Mouse (Mus musculus) lung, postnatal 0 days (tissue): Measurements from ENCODE around the gene Zmym2. TPM values are rescaled to one million over a fixed set of nuclear protein-coding genes. Genes with fewer than 3 reads are reported as not detected.
A peak's percentile ranks its signal among the peaks of the same experiment; 100 is the strongest.

ENCODE experiments used
- ATAC-seq: fragments of 200-750 bp; cut with Nextera tagmentation; 2 replicates; pipeline ENCODE4 v1.8.0; 2017; ENCODE audit warnings: moderate library complexity
- DNase-seq: peaks from one replicate; pipeline ENCODE4 v3.0.0-alpha.2; 2016; ENCODE audit warnings: low spot score
- H3K27ac ChIP-seq: fragments of 300-500 bp; sonication (generic); 2 replicates; pipeline ENCODE4 v1.5.1; 2014; ENCODE audit warnings: antibody characterized with exemption, mild to moderate bottlenecking, low read length, mixed read lengths
- H3K27me3 ChIP-seq: fragments of 300-500 bp; sonication (generic); replicated peaks from 2 replicates; pipeline ENCODE4 v1.6.1; 2014; ENCODE audit warnings: low read length, mixed read lengths; ENCODE audit not compliant: insufficient read depth
- H3K36me3 ChIP-seq: fragments of 300-500 bp; sonication (generic); 2 replicates; pipeline ENCODE4 v1.6.1; 2014; ENCODE audit warnings: low read length, mixed read lengths; ENCODE audit not compliant: insufficient read depth
- H3K4me1 ChIP-seq: fragments of 300-500 bp; sonication (generic); 2 replicates; pipeline ENCODE4 v1.6.1; 2014; ENCODE audit warnings: antibody characterized with exemption, low read depth, low read length, mixed read lengths; ENCODE audit not compliant: insufficient read depth
- H3K4me2 ChIP-seq: fragments of 300-500 bp; sonication (generic); replicated peaks from 2 replicates; pipeline ENCODE4 v1.6.1; 2014; ENCODE audit warnings: low read depth, mild to moderate bottlenecking, low read length, moderate library complexity, mixed read lengths
- H3K4me3 ChIP-seq: fragments of 300-500 bp; sonication (generic); 2 replicates; pipeline ENCODE4 v1.5.1; 2014; ENCODE audit warnings: low read depth, low read length
- H3K9ac ChIP-seq: fragments of 300-500 bp; sonication (generic); replicated peaks from 2 replicates; pipeline ENCODE4 v1.6.1; 2014; ENCODE audit warnings: low read depth, mild to moderate bottlenecking
- H3K9me3 ChIP-seq: fragments of 300-500 bp; sonication (generic); 2 replicates; pipeline ENCODE4 v1.6.1; 2016; ENCODE audit warnings: low read length, mixed read lengths
- CTCF ChIP-seq: IDR thresholded peaks from 2 replicates; pipeline ENCODE4 v1.5.1; 2016; ENCODE audit warnings: antibody characterized with exemption, mild to moderate bottlenecking
- EP300 ChIP-seq: IDR thresholded peaks from 2 replicates; pipeline ENCODE4 v1.6.1; 2016; ENCODE audit warnings: antibody characterized with exemption, mild to moderate bottlenecking, control low read depth
- WGBS: fragments of 180-500 bp; shearing (Covaris S2); extraction: QIAGEN DNeasy Blood & Tissue Kit; methylation state at CpG from one replicate; pipeline ENCODE4 v1.1.7; 2014; 5-methylcytosine and 5-hydroxymethylcytosine counted together
- polyA plus RNA-seq: library from polyadenylated mRNA; unstranded; fragments of >200 nt; fragmentation: Nextera tagmentation; extraction: Ambion mirVana; gene quantifications from 2 replicates; pipeline ENCODE4 v1.2.1, GENCODE M21; 2015

The Zmym2 gene
- polyA plus RNA-seq, 1 experiment from 2014 or later = 21.1 TPM

GRCm38 (mm10) chr14:56887514-56887880 lies 1.0 kb downstream of the Zmym2 start:
- TF ChIP-seq CTCF = no peak
- no peak for TF ChIP-seq EP300
- ATAC-seq = no peak
- WGBS = 2% methylated on average over 3 of the region's 3 CpGs
- Histone ChIP-seq H3K4me3 (peak overlapping the region; percentile 88), H3K9me3 (no peaks in the 10 kb centered on the region), H3K36me3 (no peaks in the 10 kb centered on the region), H3K9ac (peak overlapping the region; percentile 89), H3K27me3 (no peaks in the 10 kb centered on the region), H3K4me1 (peaks cover 5% of the 10 kb centered on the region; the same call in 1 of the 2 replicates), H3K4me2 (peak overlapping the region; percentile 76), H3K27ac (peak overlapping the region; percentile 99)
- no peak for DNase-seq

- no peak overlapping the region for H3K9ac ChIP-seq
- ATAC-seq (no peak), DNase-seq (peak; percentile 92)
- H3K4me3 ChIP-seq = peak overlapping the region; percentile 88
- H3K27me3 ChIP-seq = no peaks in the 10 kb centered on the region
- TF ChIP-seq CTCF = peak; percentile 90
- no peak for TF ChIP-seq EP300
- H3K36me3 ChIP-seq = no peaks in the 10 kb centered on the region
- H3K4me1 ChIP-seq = peaks cover 5% of the 10 kb centered on the region; the same call in 1 of the 2 replicates
- H3K27ac ChIP-seq = peak overlapping the region; percentile 99
- no peaks in the 10 kb centered on the region for H3K9me3 ChIP-seq
- peak overlapping the region; percentile 76 for H3K4me2 ChIP-seq
- 0% methylated on average over 9 of the region's 9 CpGs for WGBS
Measured at GRCm38 (mm10) chr14:56887887-56888286, 1.4 kb downstream of the Zmym2 start.

- Histone ChIP-seq H3K4me2 (peak overlapping the region; percentile 76), H3K4me1 (peaks cover 5% of the 10 kb centered on the region; the same call in 1 of the 2 replicates), H3K27me3 (no peaks in the 10 kb centered on the region), H3K4me3 (peak overlapping the region; percentile 88; the same call in 1 of the 2 replicates), H3K9me3 (no peaks in the 10 kb centered on the region), H3K27ac (no peak overlapping the region), H3K36me3 (no peaks in the 10 kb centered on the region), H3K9ac (no peak overlapping the region)
- ATAC-seq = no peak
- DNase-seq = no peak
- TF ChIP-seq CTCF (no peak), EP300 (no peak)
- WGBS = 72% methylated on average over 2 of the region's 2 CpGs
Measured at GRCm38 (mm10) chr14:56888416-56888815, 2.0 kb downstream of the Zmym2 start.

DNA sequence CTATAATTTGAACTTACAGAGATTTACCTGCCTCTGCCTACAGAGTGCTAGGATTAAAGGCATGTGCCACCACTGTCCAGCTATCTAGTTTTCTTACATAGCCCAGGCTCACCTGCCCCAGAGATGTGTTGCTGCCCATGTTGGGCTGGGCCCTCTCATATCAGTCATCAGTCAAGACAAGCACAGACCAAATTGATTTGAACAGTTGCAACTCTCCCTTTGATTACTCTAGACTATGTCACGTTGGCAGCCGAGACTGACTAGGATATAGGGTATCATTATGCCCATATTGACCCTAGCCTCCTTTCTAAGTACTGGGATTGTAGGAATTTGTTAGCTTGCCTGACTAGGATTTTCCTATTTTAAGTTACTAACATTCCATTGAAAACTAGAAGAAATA lies 8.0 kb downstream of the Zmym2 start:
- Histone ChIP-seq H3K4me1 (peaks cover 2% of the 10 kb centered on the region; the same call in 1 of the 2 replicates), H3K9me3 (no peaks in the 10 kb centered on the region), H3K4me2 (no peak overlapping the region), H3K27me3 (no peaks in the 10 kb centered on the region), H3K27ac (no peak overlapping the region), H3K4me3 (no peak overlapping the region), H3K36me3 (no peaks in the 10 kb centered on the region), H3K9ac (no peak overlapping the region)
- WGBS = 79% methylated on average over 2 of the region's 2 CpGs
- ATAC-seq = no peak
- no peak for DNase-seq
- TF ChIP-seq EP300 (no peak), CTCF (no peak)

DNA sequence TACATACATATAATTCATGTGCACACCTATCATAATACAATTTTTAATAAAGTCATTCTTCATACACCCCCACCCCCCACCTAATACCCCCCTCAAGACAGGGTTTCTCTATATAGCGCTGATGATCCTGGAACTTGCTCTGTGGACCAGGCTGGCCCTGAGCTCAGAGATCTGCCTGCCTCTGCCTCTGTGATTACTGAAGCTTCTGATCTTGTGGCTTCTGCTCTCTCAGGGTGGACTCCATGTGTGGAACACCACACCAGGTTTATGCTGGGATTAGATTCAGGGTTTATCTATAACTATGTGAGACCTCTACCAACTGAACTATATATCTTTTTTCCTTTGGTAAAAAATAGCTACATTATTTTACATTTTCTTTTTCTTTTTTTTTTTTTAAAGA lies 10.1 kb downstream of the Zmym2 start:
- peaks cover 2% of the 10 kb centered on the region; the same call in 1 of the 2 replicates for H3K4me1 ChIP-seq
- H3K4me3 ChIP-seq = no peak overlapping the region
- ATAC-seq (no peak), DNase-seq (no peak)
- TF ChIP-seq EP300 (no peak), CTCF (no peak)
- H3K4me2 ChIP-seq = no peak overlapping the region
- H3K27ac ChIP-seq = no peak overlapping the region
- no peaks in the 10 kb centered on the region for H3K9me3 ChIP-seq
- H3K27me3 ChIP-seq = no peaks in the 10 kb centered on the region
- no peak overlapping the region for H3K9ac ChIP-seq
- H3K36me3 ChIP-seq = no peaks in the 10 kb centered on the region
- WGBS = 100% methylated on average over 1 of the region's 1 CpGs

- no peak for TF ChIP-seq CTCF
- no peak for TF ChIP-seq EP300
- Histone ChIP-seq H3K4me2 (no peak overlapping the region), H3K36me3 (no peaks in the 10 kb centered on the region), H3K4me3 (no peak overlapping the region), H3K4me1 (peaks cover 2% of the 10 kb centered on the region; the same call in 1 of the 2 replicates), H3K27ac (no peak overlapping the region), H3K9me3 (no peaks in the 10 kb centered on the region), H3K27me3 (no peaks in the 10 kb centered on the region), H3K9ac (no peak overlapping the region)
- ATAC-seq (no peak), DNase-seq (no peak)
- 92% methylated on average over 2 of the region's 2 CpGs for WGBS
Measured at GRCm38 (mm10) chr14:56897475-56897874, 11.0 kb downstream of the Zmym2 start.

DNA sequence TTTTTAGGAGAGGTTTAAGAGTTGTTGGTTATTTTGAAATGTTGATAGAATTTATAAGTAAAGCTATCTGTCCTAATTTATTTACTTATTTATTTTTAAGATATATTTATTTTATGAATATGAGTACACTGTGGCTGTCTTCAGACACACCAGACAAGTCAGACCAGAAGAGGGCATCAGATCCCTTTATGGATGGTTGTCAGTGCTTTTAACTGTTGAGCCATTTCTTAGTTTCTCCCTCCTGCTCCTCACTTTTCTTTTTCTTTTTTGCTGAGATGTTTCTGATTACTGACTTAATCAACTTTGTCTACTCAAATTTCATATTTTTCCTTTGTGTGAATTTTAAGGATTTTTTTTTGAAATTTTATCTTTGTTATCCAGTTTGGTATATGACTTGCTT lies 13.2 kb downstream of the Zmym2 start:
- Histone ChIP-seq H3K4me1 (no peaks in the 10 kb centered on the region), H3K27me3 (no peaks in the 10 kb centered on the region), H3K36me3 (0 out of 2 replicates have a peak, but pooled peaks cover 4% of the 10 kb centered on the region), H3K4me2 (no peak overlapping the region), H3K9ac (no peak overlapping the region), H3K9me3 (no peaks in the 10 kb centered on the region), H3K27ac (no peak overlapping the region), H3K4me3 (no peak overlapping the region)
- ATAC-seq (no peak), DNase-seq (no peak)
- TF ChIP-seq CTCF (peak; percentile 18; the same call in 1 of the 2 replicates), EP300 (no peak)
